Mouse (Mus musculus) cortical plate, adult 2 months (tissue): ENCODE data around the gene Hist1h1b. TPM values are rescaled to one million over a fixed set of nuclear protein-coding genes. Genes with fewer than 3 reads are reported as not detected.
"Not testable (repeated sequence)": the region's sequence is repeated elsewhere in the genome, so short reads cannot be mapped to it uniquely, and the experiment has no call there.

ENCODE experiments used
- H3K27ac ChIP-seq: fragments of 200-500 bp; 2 replicates; pipeline ENCODE4 v1.5.1; 2012; ENCODE audit warnings: low read length, control low read depth, inconsistent platforms; ENCODE audit not compliant: insufficient read depth
- H3K4me1 ChIP-seq: fragments of 200-500 bp; 2 replicates; pipeline ENCODE4 v1.6.1; 2011; ENCODE audit warnings: low read length; ENCODE audit not compliant: control insufficient read depth, insufficient read depth
- H3K4me3 ChIP-seq: fragments of 200-500 bp; 2 replicates; pipeline ENCODE4 v1.5.1; 2011; ENCODE audit warnings: mild to moderate bottlenecking, low read length, control low read depth; ENCODE audit not compliant: insufficient read depth
- CTCF ChIP-seq: fragments of 200-500 bp; IDR thresholded peaks from 2 replicates; pipeline ENCODE4 v1.5.1; 2011; ENCODE audit warnings: mild to moderate bottlenecking, control low read depth, low read length; ENCODE audit not compliant: insufficient read depth; ENCODE audit errors: extremely low read depth
- POLR2A ChIP-seq: fragments of 200-500 bp; IDR thresholded peaks from 2 replicates; pipeline ENCODE4 v1.6.1; 2011; ENCODE audit warnings: mild to moderate bottlenecking, low read length, control low read depth; ENCODE audit not compliant: insufficient read depth; ENCODE audit errors: extremely low read depth
- polyA plus RNA-seq: library from polyadenylated mRNA; depleted of rRNA; stranded (reverse); fragments of >200 nt; gene quantifications from 2 replicates; pipeline ENCODE4 v1.2.3, GENCODE M21; 2012; rRNA removed

Gene Hist1h1b
- polyA plus RNA-seq, result 0.21 and 0.25 TPM in 2 replicates

GRCm38 (mm10) chr13:21779767-21780731 is at the start of gene Hist1h1b:
Hist1h1b (minus strand) TSS chr13:21780625.
- H3K27ac ChIP-seq, result peak within 1 kb of the TSS; percentile 55
- peak; percentile 45; the same call in 1 of the 2 replicates for TF ChIP-seq POLR2A
- TF ChIP-seq CTCF, result no peak
- peak within 1 kb of the TSS; percentile 38 for H3K4me3 ChIP-seq
- H3K4me1 ChIP-seq, result no peaks in the 10 kb centered on the region; the same call in 1 of the 2 replicates

- no peaks in the 10 kb centered on the region for H3K4me1 ChIP-seq
- TF ChIP-seq CTCF, result no peak
- no peak for TF ChIP-seq POLR2A
- no peak overlapping the region for H3K27ac ChIP-seq
- no peak overlapping the region for H3K4me3 ChIP-seq
Measured at GRCm38 (mm10) chr13:21828511-21828910, 48.1 kb upstream of the Hist1h1b start.

- not testable (repeated sequence) for H3K4me1 ChIP-seq, H3K27ac ChIP-seq, H3K4me3 ChIP-seq
Measured at GRCm38 (mm10) chr13:21820082-21820890, 39.9 kb upstream of the Hist1h1b start.

DNA sequence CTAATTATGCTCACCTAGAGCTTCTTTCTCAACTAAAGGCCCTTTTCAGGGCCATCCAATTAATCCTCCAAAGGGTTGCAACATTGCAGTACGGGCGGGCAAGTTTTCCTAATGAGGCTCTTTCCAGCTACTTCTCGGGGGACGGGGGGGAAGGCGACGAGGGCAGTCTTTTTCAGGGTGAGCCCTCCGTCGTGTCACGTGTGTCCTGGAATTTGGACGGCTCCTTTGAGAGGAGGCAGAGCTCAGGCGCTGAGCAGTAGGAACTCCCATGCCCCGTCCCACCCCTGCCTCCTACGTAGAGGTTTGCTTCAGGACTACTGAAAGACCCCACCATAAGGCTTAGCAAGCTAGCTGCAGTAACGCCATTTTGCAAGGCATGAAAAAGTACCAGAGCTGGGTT is 31.7 kb upstream of the Hist1h1b start:
- not testable (repeated sequence) for H3K27ac ChIP-seq, H3K4me3 ChIP-seq, H3K4me1 ChIP-seq

DNA sequence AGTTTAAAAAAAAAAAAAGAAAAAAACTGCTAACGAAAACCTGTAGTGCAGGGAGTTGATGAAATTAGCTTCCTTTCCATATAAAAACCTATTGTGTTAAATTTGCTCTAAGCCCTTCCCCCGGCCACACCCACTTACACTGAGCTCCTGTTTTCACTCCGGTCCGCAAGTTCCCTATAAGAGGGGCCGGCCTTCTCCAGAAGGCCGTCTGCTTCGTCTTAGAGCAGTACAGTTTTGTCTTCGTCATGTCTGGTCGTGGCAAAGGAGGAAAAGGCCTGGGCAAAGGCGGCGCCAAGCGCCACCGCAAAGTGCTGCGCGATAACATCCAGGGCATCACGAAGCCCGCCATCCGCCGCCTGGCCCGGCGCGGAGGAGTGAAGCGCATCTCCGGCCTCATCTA is 31.1 kb upstream of the Hist1h1b start, which contains the start of gene Hist1h4m:
TSS of gene Hist1h4m (plus strand) at position 208 of the 400 bp plus-strand sequence.
- not testable (repeated sequence) for H3K27ac ChIP-seq, H3K4me3 ChIP-seq, H3K4me1 ChIP-seq

- not testable (repeated sequence) for H3K27ac ChIP-seq, H3K4me3 ChIP-seq, H3K4me1 ChIP-seq
Measured at GRCm38 (mm10) chr13:21811074-21811473, 30.6 kb upstream of the Hist1h1b start.

DNA sequence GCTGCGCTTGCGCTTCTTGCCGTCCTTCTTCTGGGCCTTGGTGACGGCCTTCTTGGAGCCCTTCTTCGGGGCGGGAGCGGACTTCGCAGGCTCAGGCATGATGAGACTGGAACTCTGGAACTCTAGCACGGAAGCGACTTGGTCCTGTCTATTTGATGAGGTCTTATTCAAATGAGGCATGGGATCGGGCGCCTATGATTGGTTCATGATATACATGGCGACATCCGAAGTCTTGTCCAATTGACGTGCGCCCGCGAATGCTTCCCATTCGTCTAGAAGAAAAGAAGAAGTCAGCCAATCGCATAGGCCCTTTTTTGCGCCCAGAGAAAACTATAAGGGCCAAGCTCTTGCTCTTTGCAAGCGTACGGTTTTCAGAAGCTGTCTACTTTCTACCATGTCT is 29.6 kb upstream of the Hist1h1b start, which contains the start of the genes Hist1h2bq and Hist1h2ao:
TSS of gene Hist1h2bq (minus strand) at position 125 of the 400 bp plus-strand sequence.
TSS of gene Hist1h2ao (plus strand) at position 393 of the 400 bp plus-strand sequence.
- not testable (repeated sequence) for H3K4me1 ChIP-seq, H3K4me3 ChIP-seq, H3K27ac ChIP-seq

- H3K4me1 ChIP-seq, H3K27ac ChIP-seq, H3K4me3 ChIP-seq: not testable (repeated sequence)
Measured at GRCm38 (mm10) chr13:21803058-21803457, 22.6 kb upstream of the Hist1h1b start.

DNA sequence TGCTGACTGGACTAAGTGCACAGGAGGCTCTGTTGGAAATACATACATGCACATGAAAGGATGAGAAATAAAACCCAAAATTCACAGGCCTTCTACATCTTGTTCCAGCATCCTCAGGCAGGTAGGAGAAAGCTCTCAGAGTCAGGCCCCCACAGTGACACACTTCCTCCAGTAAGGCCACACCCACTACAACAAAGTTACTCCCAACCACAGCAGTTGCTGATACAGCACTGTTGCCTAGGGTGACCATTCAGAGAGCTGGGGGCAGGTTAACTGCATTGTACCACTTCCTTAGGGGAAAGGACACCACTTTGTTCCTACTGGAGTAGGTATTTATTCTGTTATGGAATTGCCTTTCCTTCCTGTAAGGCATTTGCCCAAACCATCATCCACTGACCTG is 16.7 kb upstream of the Hist1h1b start:
- not testable (repeated sequence) for H3K4me1 ChIP-seq, H3K27ac ChIP-seq, H3K4me3 ChIP-seq

GRCm38 (mm10) chr13:21795584-21795983 is 15.2 kb upstream of the Hist1h1b start:
- Histone ChIP-seq H3K4me1 (0 out of 2 replicates have a peak, but pooled peaks cover 1% of the 10 kb centered on the region), H3K27ac (no peak overlapping the region), H3K4me3 (no peak overlapping the region)
- no peak for TF ChIP-seq CTCF
- no peak for TF ChIP-seq POLR2A
